Mouse (Mus musculus) right cerebral cortex, postnatal 14 days (tissue): ENCODE results near the gene Rab11fip3.
"Not testable (repeated sequence)": the region's sequence is repeated elsewhere in the genome, so short reads cannot be mapped to it uniquely, and the experiment has no call there.

ENCODE experiments used
- DNase-seq: peaks from one replicate; pipeline ENCODE4 v3.0.0; 2022

Rab11fip3 gene

GRCm38 (mm10) chr17:26068831-26069739 is at the start of gene Rab11fip3:
Gene Rab11fip3, minus strand, starts transcription at chr17:26069555.
- DNase-seq, result peak; percentile 73

GRCm38 (mm10) chr17:26116503-26117258 is 47.3 kb upstream of the Rab11fip3 start:
- no peak for DNase-seq

GRCm38 (mm10) chr17:26115956-26116487 is 46.7 kb upstream of the Rab11fip3 start:
- DNase-seq, result no peak

- no peak for DNase-seq
Observed at GRCm38 (mm10) chr17:26115205-26115898, 46.0 kb upstream of the Rab11fip3 start.

- not testable (repeated sequence) for DNase-seq
Observed at GRCm38 (mm10) chr17:26114461-26114860, 45.1 kb upstream of the Rab11fip3 start.

GRCm38 (mm10) chr17:26114061-26114460 is 44.7 kb upstream of the Rab11fip3 start:
- DNase-seq, result no peak

- peak; percentile 65 for DNase-seq
Observed at GRCm38 (mm10) chr17:26113181-26113948, 44.0 kb upstream of the Rab11fip3 start, which contains the start of gene Tmem8. Gene Tmem8, plus strand, starts transcription at chr17:26113299.

- no peak for DNase-seq
Observed at GRCm38 (mm10) chr17:26112751-26113150, 43.4 kb upstream of the Rab11fip3 start.

GRCm38 (mm10) chr17:26111722-26112121 is 42.4 kb upstream of the Rab11fip3 start:
- DNase-seq, result no peak

- DNase-seq, result no peak
Observed at GRCm38 (mm10) chr17:26111024-26111423, 41.7 kb upstream of the Rab11fip3 start.

GRCm38 (mm10) chr17:26110156-26110555 is 40.8 kb upstream of the Rab11fip3 start:
- DNase-seq, result no peak

GRCm38 (mm10) chr17:26105619-26106018 is 36.3 kb upstream of the Rab11fip3 start:
- no peak for DNase-seq

GRCm38 (mm10) chr17:26101478-26101877 is 32.1 kb upstream of the Rab11fip3 start:
- DNase-seq, result no peak

GRCm38 (mm10) chr17:26100166-26100565 is 30.8 kb upstream of the Rab11fip3 start:
- no peak for DNase-seq

- not testable (repeated sequence) for DNase-seq
Observed at GRCm38 (mm10) chr17:26099316-26099715, 30.0 kb upstream of the Rab11fip3 start.

- DNase-seq, result no peak
Observed at GRCm38 (mm10) chr17:26098461-26098860, 29.1 kb upstream of the Rab11fip3 start.

GRCm38 (mm10) chr17:26095121-26095740 is 25.9 kb upstream of the Rab11fip3 start, which contains the start of gene Nme4:
Gene Nme4, minus strand, starts transcription at chr17:26095602.
- DNase-seq, result peak; percentile 60

- no peak for DNase-seq
Observed at GRCm38 (mm10) chr17:26094531-26095110, 25.3 kb upstream of the Rab11fip3 start.

GRCm38 (mm10) chr17:26089905-26090632 is 20.7 kb upstream of the Rab11fip3 start, which contains the start of gene Decr2:
Gene Decr2, minus strand, starts transcription at chr17:26090337.
- peak; percentile 87 for DNase-seq

- no peak for DNase-seq
Observed at GRCm38 (mm10) chr17:26087059-26087564, 17.8 kb upstream of the Rab11fip3 start.
